Mouse (Mus musculus) limb, embryonic 10.5 days (tissue): ENCODE results near the gene Dstyk. TPM values are rescaled to one million over a fixed set of nuclear protein-coding genes. Genes with fewer than 3 reads are reported as not detected.
"Not testable (repeated sequence)": the region's sequence is repeated elsewhere in the genome, so short reads cannot be mapped to it uniquely, and the experiment has no call there.

Source experiments
- DNase-seq: peaks from one replicate; pipeline ENCODE4 v3.0.0-alpha.2; 2017; ENCODE audit warnings: low spot score
- H3K27ac ChIP-seq: fragments of 300-500 bp; sonication (generic); 2 replicates; pipeline ENCODE4 v1.5.1; 2016; ENCODE audit warnings: mild to moderate bottlenecking
- H3K27me3 ChIP-seq: fragments of 300-500 bp; sonication (generic); 2 replicates; pipeline ENCODE4 v1.6.1; 2016; ENCODE audit warnings: low read depth, mild to moderate bottlenecking; ENCODE audit not compliant: poor library complexity, severe bottlenecking
- H3K36me3 ChIP-seq: fragments of 300-500 bp; sonication (generic); 2 replicates; pipeline ENCODE4 v1.6.1; 2016; ENCODE audit warnings: mild to moderate bottlenecking, moderate library complexity
- H3K4me1 ChIP-seq: fragments of 300-500 bp; sonication (generic); 2 replicates; pipeline ENCODE4 v1.6.1; 2016
- H3K4me3 ChIP-seq: fragments of 300-500 bp; sonication (generic); 2 replicates; pipeline ENCODE4 v1.5.1; 2016; ENCODE audit warnings: mild to moderate bottlenecking, moderate library complexity
- H3K9me3 ChIP-seq: fragments of 300-500 bp; sonication (generic); replicated peaks from 2 replicates; pipeline ENCODE4 v1.6.1; 2016; ENCODE audit warnings: mild to moderate bottlenecking
- WGBS: fragments of 180-500 bp; shearing (Covaris S2); methylation state at CpG from one replicate; pipeline ENCODE4 v1.1.7; 2016; 5-methylcytosine and 5-hydroxymethylcytosine counted together
- polyA plus RNA-seq: library from polyadenylated mRNA; unstranded; fragments of >200 nt; fragmentation: Nextera tagmentation; extraction: Ambion mirVana; gene quantifications from 2 replicates; pipeline ENCODE4 v1.2.1, GENCODE M21; 2016

The Dstyk gene
- polyA plus RNA-seq, 1 experiment from 2014 or later: 15.9 TPM

DNA sequence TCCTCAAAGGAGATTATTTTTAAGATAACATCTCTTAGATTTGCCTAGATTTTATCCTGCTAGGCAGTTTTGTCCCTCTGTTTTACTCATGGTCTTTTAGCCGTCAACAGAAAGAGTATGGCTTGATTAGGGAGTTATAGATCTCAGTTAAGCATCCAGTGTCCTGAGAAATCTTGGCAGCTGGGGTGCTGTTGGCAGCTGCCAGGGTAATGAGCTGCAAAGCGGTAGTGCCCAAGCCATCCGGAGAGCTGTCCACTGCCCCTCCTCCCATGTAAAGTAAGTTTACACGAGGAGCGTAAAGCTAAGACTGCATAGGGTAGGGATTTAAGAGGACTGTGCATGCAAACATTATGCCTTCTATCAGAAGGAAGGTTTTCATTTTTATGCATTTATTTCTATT is 16.0 kb downstream of the Dstyk start:
- peaks cover 24% of the 10 kb centered on the region for H3K4me1 ChIP-seq
- WGBS: 82% methylated on average over 5 of the region's 5 CpGs
- no peak overlapping the region for H3K27ac ChIP-seq
- H3K9me3 ChIP-seq: no peaks in the 10 kb centered on the region
- H3K36me3 ChIP-seq: peaks cover 26% of the 10 kb centered on the region
- no peak overlapping the region for H3K4me3 ChIP-seq
- H3K27me3 ChIP-seq: no peaks in the 10 kb centered on the region
- no peak for DNase-seq

DNA sequence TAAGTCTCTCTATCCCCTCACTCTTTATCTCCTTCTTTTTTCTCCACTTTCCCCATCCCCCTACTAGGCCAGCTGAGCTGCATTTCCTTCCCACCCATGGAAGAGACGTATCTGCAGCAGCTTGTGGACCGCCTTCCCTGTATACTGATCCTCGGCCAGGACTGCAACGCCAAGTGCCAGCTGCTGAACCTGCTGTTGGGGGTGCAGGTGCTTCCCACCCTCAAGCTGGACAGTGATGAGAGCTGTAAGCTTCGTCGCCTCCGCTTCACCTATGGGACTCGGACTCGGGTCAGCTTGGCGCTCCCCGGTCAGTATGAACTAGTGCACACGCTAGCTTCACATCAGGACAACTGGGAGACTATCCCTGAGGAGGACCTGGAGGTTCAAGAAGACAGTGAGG is 16.7 kb downstream of the Dstyk start:
- peaks cover 24% of the 10 kb centered on the region for H3K4me1 ChIP-seq
- H3K9me3 ChIP-seq: no peaks in the 10 kb centered on the region
- no peaks in the 10 kb centered on the region for H3K27me3 ChIP-seq
- 93% methylated on average over 12 of the region's 12 CpGs for WGBS
- peaks cover 28% of the 10 kb centered on the region for H3K36me3 ChIP-seq
- H3K4me3 ChIP-seq: no peak overlapping the region
- H3K27ac ChIP-seq: no peak overlapping the region
- no peak for DNase-seq

DNA sequence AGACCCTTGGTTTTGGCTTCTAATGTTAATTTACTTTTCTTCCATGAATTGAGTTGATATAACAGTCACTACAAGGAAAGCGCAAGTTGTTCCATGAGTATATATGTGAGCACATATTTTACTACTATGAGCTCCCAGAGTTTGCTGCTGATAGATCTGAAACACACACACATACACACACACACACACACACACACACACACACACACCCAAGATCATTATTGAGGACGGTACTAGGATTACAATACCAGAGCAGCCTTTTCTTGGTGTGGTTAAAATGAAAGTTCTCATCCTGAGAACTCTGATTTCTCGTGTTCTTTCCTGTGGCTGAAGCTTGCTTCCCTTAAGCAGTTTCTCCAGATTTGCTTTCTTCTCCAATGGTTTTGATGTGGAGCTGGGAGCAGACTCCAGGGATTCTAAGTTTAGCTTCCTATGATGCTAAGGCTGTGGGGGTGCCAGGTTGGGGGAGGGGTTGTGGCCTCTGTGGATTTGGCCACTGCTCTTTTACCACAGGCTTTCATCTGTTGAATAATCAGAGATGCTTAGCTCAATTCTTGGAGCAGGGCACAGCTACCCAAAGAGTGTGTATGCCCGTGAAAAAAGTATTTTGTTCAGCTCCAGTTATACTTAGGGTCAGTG is 19.1 kb downstream of the Dstyk start:
- WGBS: 83% methylated on average over 4 of the region's 4 CpGs
- no peaks in the 10 kb centered on the region for H3K9me3 ChIP-seq
- peaks cover 52% of the 10 kb centered on the region for H3K36me3 ChIP-seq
- H3K27ac ChIP-seq: no peak overlapping the region
- no peak overlapping the region for H3K4me3 ChIP-seq
- no peaks in the 10 kb centered on the region for H3K27me3 ChIP-seq
- no peak for DNase-seq
- peaks cover 8% of the 10 kb centered on the region for H3K4me1 ChIP-seq

DNA sequence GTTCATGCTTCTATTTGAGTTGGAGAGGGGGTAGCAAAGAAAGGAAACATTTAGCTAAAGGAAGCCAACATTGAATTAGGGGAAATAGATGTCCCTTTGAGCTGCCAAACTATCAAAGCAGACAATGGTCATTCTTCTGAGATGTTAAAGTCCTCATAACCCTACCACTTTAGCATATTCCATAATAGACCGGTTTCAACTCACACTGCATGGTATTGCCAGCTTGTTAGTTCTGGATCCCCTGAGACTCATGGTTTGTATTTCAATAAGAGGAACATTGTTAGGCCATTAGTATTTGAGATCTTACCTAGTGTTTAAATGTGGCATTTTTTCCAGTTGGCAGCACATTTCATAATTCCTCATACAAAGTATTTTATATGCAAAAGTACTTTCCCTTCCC is 19.6 kb downstream of the Dstyk start:
- Histone ChIP-seq H3K9me3 (no peaks in the 10 kb centered on the region), H3K36me3 (peaks cover 57% of the 10 kb centered on the region), H3K27ac (no peak overlapping the region), H3K4me3 (no peak overlapping the region), H3K27me3 (no peaks in the 10 kb centered on the region), H3K4me1 (peaks cover 3% of the 10 kb centered on the region)
- no peak for DNase-seq
- WGBS: 97% methylated on average over 1 of the region's 1 CpGs

DNA sequence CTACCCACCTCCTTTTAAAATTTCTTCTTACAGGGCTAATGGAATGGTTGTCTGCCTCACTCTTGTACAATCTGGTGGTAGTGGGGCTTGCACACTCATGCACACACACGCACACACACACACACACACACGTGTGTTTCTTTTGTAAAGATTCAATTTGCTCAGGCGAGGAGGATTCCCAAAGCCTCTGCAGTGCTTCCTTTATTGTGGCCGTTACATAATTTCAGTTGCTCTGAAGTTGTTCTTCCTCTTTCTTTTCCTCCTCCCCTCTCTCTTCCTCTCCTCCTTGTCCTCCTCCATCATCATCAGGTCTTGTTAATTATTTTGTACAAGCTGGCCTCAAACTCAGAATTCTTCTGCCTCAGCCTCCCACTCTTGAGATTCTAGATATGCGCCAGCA is 20.0 kb downstream of the Dstyk start:
- no peak overlapping the region for H3K27ac ChIP-seq
- H3K9me3 ChIP-seq: no peaks in the 10 kb centered on the region
- WGBS: 89% methylated on average over 5 of the region's 5 CpGs
- peaks cover 61% of the 10 kb centered on the region for H3K36me3 ChIP-seq
- no peaks in the 10 kb centered on the region for H3K27me3 ChIP-seq
- no peak for DNase-seq
- H3K4me1 ChIP-seq: no peaks in the 10 kb centered on the region
- no peak overlapping the region for H3K4me3 ChIP-seq

DNA sequence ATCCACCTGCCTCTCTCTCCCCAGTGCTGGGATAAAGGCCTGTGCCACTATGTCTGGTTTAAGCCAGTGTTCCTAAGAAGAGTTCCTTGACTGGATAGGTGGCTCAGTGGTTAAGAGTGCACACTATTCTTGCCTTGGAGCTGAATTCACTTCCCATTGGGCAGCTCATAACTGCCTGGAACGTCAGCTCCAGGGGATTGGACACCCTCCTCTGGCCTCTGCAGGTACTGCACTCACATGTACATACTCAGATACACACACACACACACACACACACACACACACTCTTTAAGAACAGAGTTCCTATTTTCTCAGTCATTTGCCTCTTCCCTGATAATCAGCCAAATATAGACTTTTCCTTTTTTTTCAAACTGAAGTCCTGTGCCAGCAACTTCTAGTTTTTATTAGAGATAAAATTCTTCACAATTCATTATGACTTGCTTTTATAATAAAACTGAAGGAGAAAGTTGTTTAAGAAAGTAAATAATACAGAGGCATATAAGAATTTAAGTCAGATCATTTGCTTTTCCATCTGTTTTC is 23.6 kb downstream of the Dstyk start:
- Histone ChIP-seq H3K27ac (no peak overlapping the region), H3K9me3 (no peaks in the 10 kb centered on the region), H3K4me1 (no peaks in the 10 kb centered on the region), H3K27me3 (no peaks in the 10 kb centered on the region), H3K36me3 (peaks cover 58% of the 10 kb centered on the region), H3K4me3 (no peak overlapping the region)
- DNase-seq: no peak
- WGBS: 77% methylated on average over 1 of the region's 1 CpGs

DNA sequence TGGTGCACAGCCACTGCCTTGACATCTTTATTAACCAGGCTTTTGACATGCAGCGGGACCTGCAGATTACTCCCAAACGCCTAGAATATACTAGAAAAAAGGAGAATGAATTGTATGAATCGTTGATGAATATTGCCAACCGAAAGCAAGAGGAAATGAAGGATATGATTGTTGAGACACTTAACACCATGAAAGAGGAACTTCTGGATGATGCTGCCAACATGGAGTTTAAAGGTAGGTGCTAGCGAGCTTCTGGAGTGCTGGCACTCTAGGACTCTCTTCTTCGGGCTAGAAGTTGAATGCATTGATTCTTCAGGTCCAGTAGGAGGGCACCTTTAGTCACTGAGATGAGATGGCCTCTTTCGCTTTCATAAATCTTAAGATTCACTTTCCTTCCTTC is 32.4 kb downstream of the Dstyk start:
- no peak overlapping the region for H3K4me3 ChIP-seq
- H3K36me3 ChIP-seq: peaks cover 64% of the 10 kb centered on the region
- H3K27ac ChIP-seq: no peak overlapping the region
- no peaks in the 10 kb centered on the region for H3K9me3 ChIP-seq
- WGBS: 94% methylated on average over 7 of the region's 7 CpGs
- H3K4me1 ChIP-seq: no peaks in the 10 kb centered on the region
- DNase-seq: no peak
- no peaks in the 10 kb centered on the region for H3K27me3 ChIP-seq

DNA sequence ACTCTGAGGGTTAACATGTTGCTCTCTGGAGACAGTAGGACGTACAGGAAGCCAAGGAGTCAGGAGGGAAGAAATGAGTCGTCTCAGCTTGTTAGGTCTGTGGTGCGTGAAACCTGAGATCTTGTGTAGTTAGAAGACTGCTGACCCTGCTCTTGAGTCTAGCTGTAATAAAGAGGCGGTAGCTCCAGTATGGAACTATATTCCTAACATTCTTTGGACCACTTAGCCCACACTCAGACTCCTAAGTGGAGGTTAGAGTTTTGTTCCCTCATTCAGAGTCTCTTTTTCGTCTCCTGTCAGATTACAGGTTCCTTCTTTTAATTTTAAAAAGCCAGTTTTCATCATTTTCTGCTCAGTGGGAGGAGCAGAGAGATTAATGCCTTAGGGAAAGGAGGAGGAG is 47.3 kb downstream of the Dstyk start:
- DNase-seq: no peak
- Histone ChIP-seq H3K36me3 (peaks cover 64% of the 10 kb centered on the region), H3K27me3 (no peaks in the 10 kb centered on the region), H3K9me3 (no peaks in the 10 kb centered on the region), H3K27ac (no peak overlapping the region), H3K4me3 (no peak overlapping the region), H3K4me1 (no peaks in the 10 kb centered on the region)
- WGBS: 76% methylated on average over 5 of the region's 5 CpGs

DNA sequence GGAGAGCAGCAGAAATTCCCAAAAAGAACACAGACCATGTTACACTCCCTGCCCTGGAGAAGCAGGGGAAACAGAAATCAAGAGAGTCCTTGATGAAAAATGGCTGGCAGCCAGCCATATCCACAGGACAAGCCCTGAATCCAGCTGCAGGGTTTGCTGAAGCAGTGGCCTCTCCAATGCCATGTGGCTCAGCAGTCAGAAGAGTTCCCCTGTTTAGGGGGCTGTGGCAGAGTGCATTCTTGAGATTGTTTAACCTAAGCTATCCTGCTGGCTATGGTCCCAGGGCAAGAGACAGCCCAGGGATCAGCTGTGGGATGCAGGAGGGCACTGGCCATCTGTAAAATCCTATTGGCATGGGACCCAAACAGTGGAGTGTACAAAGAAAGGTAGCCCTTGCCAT is 51.6 kb downstream of the Dstyk start:
- no peaks in the 10 kb centered on the region for H3K9me3 ChIP-seq
- no peak overlapping the region for H3K4me3 ChIP-seq
- H3K36me3 ChIP-seq: peaks cover 28% of the 10 kb centered on the region
- no peak overlapping the region for H3K27ac ChIP-seq
- H3K27me3 ChIP-seq: no peaks in the 10 kb centered on the region
- DNase-seq: no peak
- no peaks in the 10 kb centered on the region for H3K4me1 ChIP-seq

DNA sequence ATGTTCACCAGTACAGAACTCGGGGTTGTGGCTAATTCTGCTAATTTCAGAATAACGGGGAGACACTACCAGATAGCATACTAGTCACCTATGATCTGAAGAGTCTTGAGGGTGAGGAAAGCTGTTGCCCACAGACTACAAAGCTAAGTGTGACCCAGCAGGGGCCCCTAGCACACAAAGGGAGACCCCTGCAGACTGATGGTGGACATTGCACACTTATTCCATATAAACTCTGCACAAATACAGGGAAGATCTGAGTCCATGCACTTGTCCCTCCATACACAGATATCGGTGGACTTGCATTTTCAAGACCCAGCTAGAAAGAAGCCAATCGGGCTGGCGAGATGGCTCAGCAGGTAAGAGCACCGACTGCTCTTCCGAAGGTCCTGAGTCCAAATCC is 52.2 kb downstream of the Dstyk start:
- H3K27ac ChIP-seq: no peak overlapping the region
- H3K27me3 ChIP-seq: no peaks in the 10 kb centered on the region
- H3K36me3 ChIP-seq: peaks cover 22% of the 10 kb centered on the region
- H3K4me3 ChIP-seq: no peak overlapping the region
- no peak for DNase-seq
- 90% methylated on average over 7 of the region's 7 CpGs for WGBS
- H3K9me3 ChIP-seq: no peaks in the 10 kb centered on the region
- H3K4me1 ChIP-seq: no peaks in the 10 kb centered on the region

DNA sequence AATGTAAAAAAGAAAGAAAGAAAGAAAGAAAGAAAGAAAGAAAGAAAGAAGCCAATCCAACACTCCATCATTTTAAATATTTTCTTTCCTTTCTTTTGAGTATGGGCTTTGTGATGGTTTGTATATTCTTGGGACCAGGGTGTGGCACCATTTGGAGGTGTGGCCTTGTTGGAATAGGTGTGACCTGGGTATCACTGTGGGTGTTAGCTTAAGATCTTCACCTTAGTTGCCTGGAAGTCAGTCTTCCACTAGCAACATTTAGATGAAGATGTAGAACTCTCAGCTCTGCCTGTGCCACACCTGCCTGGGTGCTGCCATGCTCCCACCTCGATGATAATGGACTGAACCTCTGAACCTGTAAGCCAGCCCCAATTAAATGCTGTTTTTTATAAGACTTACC is 52.7 kb downstream of the Dstyk start:
- peaks cover 17% of the 10 kb centered on the region for H3K36me3 ChIP-seq
- H3K27ac ChIP-seq, H3K9me3 ChIP-seq, H3K4me3 ChIP-seq, H3K4me1 ChIP-seq, DNase-seq, H3K27me3 ChIP-seq: not testable (repeated sequence)
- 85% methylated on average over 1 of the region's 1 CpGs for WGBS

DNA sequence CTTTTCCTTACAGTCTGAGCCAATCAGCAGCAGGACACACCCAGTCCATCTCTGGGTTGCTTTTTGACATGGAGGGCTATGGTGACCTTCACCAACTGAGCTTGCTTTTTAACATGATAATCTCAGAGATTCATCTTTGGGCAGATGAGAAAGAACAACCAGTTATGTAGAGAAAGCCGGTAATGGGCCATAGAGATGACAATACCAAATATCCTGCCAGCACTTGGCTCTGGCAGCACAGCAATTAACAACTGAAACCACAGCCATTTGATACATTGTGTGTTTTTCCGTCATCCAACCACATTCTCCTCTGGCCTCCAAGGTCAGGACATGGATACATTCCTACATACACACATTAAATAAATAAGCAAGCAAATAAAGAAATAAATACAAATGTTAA is 53.7 kb downstream of the Dstyk start:
- Histone ChIP-seq H3K4me1 (peaks cover 5% of the 10 kb centered on the region; the same call in 1 of the 2 replicates), H3K9me3 (no peaks in the 10 kb centered on the region)
- WGBS: 91% methylated on average over 2 of the region's 2 CpGs

DNA sequence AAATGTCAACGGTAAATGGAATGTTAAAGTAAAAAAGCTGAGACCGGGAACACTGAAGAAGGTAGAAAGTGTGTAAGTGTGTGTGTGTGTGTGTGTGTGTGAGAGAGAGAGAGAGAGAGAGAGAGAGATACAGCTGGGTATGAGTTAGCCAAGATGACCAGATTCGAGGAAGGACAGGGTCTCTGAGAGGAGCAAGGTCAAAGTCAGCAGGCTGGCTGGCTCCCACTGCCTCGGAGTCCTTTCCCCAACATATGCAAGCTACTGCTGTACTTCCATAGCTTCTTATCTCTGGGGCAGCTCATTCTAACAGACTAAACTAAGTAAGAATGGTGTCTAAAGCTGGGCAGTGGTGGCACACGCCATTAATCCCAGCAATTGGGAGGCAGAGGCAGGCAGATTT is 54.1 kb downstream of the Dstyk start:
- H3K9me3 ChIP-seq: no peaks in the 10 kb centered on the region
- peaks cover 7% of the 10 kb centered on the region; the same call in 1 of the 2 replicates for H3K36me3 ChIP-seq
- no peak overlapping the region for H3K27ac ChIP-seq
- H3K4me3 ChIP-seq: no peak overlapping the region
- peaks cover 10% of the 10 kb centered on the region; the same call in 1 of the 2 replicates for H3K4me1 ChIP-seq
- no peak for DNase-seq
- no peaks in the 10 kb centered on the region for H3K27me3 ChIP-seq
- 92% methylated on average over 5 of the region's 5 CpGs for WGBS

More for the DNA sequence above, 53.7 kb downstream of the Dstyk start:
- H3K36me3 ChIP-seq: peaks cover 9% of the 10 kb centered on the region; the same call in 1 of the 2 replicates
- H3K4me3 ChIP-seq: no peak overlapping the region
- no peak overlapping the region for H3K27ac ChIP-seq
- DNase-seq: no peak
- no peaks in the 10 kb centered on the region for H3K27me3 ChIP-seq

DNA sequence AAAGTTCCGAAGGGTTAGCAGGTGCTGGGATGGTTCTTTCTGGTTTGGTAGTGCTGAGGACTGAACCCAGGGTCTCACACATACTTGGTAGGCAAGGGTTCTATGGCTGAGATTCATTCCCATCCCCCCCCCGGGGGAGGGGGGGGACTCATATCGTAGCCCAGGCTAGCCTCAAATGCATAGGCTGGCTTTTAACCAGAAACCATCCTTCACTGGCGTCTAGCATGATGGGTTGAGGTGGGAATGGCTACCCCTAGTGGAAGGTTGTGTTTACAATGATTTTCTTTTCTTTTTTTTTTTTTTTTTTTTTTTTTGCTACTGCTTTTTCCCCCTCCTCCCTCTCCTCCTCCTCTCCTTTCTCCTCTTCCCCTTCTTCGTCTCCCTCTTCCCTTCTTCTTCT is 55.2 kb downstream of the Dstyk start:
- H3K9me3 ChIP-seq: no peaks in the 10 kb centered on the region
- H3K36me3 ChIP-seq: no peaks in the 10 kb centered on the region
- H3K27me3 ChIP-seq: no peaks in the 10 kb centered on the region
- H3K4me1 ChIP-seq: peaks cover 10% of the 10 kb centered on the region; the same call in 1 of the 2 replicates
- no peak for DNase-seq
- WGBS: 61% methylated on average over 5 of the region's 5 CpGs
- no peak overlapping the region for H3K4me3 ChIP-seq
- H3K27ac ChIP-seq: no peak overlapping the region
